Mouse (Mus musculus): ENCODE measurements at regions not wholly inside any gene's neighbourhood (a gene's known extent, or its start where the extent isn't known, plus 50 kb on each side); places are given as distances from the start of the nearest gene placed in this dataset.

- DNase-seq (ENCODE audit: low read depth), result no peak
Observed at GRCm38 (mm10) chr7:52399513-52399912, 384.0 kb upstream of the 1700015G11Rik start.

- peak; percentile 38 for DNase-seq (ENCODE audit: low read depth)
Observed at GRCm38 (mm10) chr7:52391793-52392192, 376.3 kb upstream of the 1700015G11Rik start.
